Mouse (Mus musculus): Measurements from ENCODE around the gene Mars2. TPM values are rescaled to one million over a fixed set of nuclear protein-coding genes. Genes with fewer than 3 reads are reported as not detected.
A peak's percentile ranks its signal among the peaks of the same experiment; 100 is the strongest.

Mars2 gene
- polyA plus RNA-seq, 1 experiment from 2014 or later = 2.9 TPM

DNA sequence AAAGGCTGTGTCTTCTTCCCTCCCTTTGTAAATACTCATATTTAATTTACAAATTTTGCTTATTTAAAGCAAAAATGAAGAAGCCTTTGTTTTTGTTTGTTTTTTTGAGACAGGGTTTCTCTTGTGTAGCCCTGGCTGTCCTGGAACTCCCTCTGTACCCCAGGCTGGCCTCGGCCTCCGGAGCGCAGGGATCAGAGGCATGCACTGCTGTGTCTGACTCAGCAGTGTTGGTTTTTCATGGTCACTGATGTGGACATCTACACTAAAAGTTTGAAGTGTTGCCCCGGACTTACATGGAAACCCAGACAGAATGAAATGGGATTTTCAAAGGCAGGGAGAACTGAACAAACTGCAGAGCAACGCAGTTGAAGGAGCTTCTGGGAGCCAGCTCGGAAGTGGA lies 29.4 kb upstream of the Mars2 start:
- Histone ChIP-seq H3K4me3 (no peak overlapping the region), H3K9me3 (no peaks in the 10 kb centered on the region), H3K36me3 (peaks cover 11% of the 10 kb centered on the region), H3K4me2 (no peak overlapping the region), H3K27ac (replicated peaks) (no peak overlapping the region), H3K27me3 (replicated peaks) (no peaks in the 10 kb centered on the region), H3K4me1 (peaks cover 23% of the 10 kb centered on the region), H3K9ac (no peak overlapping the region)
- no peak for ATAC-seq (ENCODE audit: extremely low read depth, insufficient number of reproducible peaks, low FRiP score, low TSS enrichment)
- 83% methylated on average over 6 of the region's 6 CpGs for WGBS

DNA sequence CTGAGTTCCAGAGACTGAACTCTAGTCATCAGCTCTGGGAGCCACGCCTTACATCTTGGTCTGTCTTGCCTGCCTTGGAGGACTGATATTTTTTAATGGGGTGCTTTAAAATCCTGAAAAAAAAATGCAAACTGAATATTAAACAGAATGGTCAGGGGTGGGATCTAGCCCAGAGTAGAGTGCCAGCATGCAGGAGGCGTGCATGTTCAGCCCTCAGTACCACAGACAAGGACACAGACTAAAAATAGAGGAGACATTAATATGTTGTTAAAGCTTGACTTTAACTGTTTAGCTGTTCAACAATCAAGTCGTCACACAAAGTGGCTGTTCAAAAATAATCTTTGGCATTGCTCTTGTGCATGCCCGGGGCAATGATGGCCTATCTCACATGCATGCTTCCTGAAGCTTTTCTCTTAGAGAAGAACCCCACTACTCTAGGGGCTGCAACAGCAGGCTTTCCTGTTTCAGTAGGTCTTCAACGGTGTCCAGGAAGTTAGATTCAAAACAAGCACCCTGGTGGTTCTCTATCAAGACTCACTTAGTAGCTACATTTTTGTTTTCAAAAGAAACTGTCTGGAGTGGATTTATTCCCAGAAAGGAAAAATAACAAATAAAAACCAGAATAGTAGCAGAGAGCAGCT lies 28.4 kb upstream of the Mars2 start:
- peak overlapping the region; percentile 71 for H3K27ac ChIP-seq (replicated peaks)
- no peak overlapping the region for H3K4me2 ChIP-seq
- H3K4me3 ChIP-seq = no peak overlapping the region
- no peaks in the 10 kb centered on the region for H3K9me3 ChIP-seq
- peaks cover 11% of the 10 kb centered on the region for H3K36me3 ChIP-seq
- H3K27me3 ChIP-seq (replicated peaks) = no peaks in the 10 kb centered on the region
- no peak for ATAC-seq (ENCODE audit: extremely low read depth, insufficient number of reproducible peaks, low FRiP score, low TSS enrichment)
- 38% methylated on average over 5 of the region's 5 CpGs for WGBS
- H3K9ac ChIP-seq = peak overlapping the region; percentile 55
- peaks cover 22% of the 10 kb centered on the region for H3K4me1 ChIP-seq

DNA sequence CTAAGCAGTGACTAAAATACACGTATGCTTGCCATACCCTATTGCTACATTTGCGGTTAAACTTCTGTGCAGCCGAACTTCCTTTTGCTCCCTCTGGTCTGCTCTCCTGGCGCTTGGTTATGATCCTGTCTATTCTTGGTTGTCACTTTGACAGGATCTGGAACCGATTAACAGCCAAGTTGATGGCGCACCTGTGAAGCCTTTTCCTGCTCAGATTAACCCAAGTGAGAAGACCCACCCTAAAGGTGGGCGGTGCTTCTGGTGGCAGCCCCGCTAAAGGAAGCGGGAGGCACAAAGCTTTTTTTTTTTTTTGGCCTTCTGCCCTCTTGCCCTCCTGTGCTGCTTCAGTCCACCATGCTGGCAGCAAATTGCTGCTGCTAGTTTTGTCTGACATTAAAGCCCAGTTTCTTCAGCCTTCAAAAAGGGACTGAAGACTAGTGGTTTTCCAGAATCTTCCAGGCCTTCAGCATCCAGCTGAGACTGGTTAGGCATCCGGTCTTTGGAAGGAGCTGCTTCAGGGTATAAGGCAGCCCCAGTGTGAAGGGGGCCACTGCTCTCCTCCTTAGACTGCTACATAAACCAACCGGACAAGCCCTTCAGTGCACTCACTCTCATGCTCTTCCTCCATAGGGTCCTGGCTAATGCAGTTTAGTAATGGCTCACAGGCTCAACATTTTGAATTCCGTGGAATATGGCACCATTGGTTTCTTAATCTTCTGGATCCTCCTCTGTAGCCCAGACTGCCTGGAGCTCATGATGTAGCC lies 26.6 kb upstream of the Mars2 start:
- WGBS = 42% methylated on average over 12 of the region's 12 CpGs
- H3K36me3 ChIP-seq = peaks cover 5% of the 10 kb centered on the region; the same call in 1 of the 2 replicates
- ATAC-seq (ENCODE audit: extremely low read depth, insufficient number of reproducible peaks, low FRiP score, low TSS enrichment) = no peak
- H3K9me3 ChIP-seq = no peaks in the 10 kb centered on the region
- H3K9ac ChIP-seq = no peak overlapping the region
- H3K4me2 ChIP-seq = peak overlapping the region; percentile 41
- H3K4me3 ChIP-seq = no peak overlapping the region
- peaks cover 22% of the 10 kb centered on the region for H3K4me1 ChIP-seq
- H3K27ac ChIP-seq (replicated peaks) = 0 out of 2 replicates have a peak overlapping the region, but pooled peaks have one; percentile 32
- H3K27me3 ChIP-seq (replicated peaks) = no peaks in the 10 kb centered on the region

DNA sequence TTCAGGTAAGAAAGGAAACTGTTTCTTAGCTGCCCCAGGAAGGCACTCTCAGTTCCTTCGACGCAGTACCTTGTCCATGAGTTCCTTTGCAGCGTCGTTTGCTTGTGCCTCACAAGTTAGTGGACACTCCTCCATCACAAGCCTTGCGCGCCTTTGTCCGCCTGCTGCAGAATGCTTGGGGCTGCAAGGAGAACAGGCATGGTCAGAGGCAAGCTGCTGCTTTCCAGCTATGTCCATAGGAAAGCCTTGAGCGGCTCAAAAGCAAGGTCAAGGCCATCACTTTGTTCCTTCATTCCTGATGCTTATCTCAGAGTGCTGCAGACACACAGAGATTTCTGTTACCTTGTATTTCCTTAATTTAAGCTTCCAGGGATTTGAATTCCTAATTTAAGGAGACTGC lies 25.9 kb upstream of the Mars2 start:
- H3K9me3 ChIP-seq = no peaks in the 10 kb centered on the region
- ATAC-seq (ENCODE audit: extremely low read depth, insufficient number of reproducible peaks, low FRiP score, low TSS enrichment) = no peak

DNA sequence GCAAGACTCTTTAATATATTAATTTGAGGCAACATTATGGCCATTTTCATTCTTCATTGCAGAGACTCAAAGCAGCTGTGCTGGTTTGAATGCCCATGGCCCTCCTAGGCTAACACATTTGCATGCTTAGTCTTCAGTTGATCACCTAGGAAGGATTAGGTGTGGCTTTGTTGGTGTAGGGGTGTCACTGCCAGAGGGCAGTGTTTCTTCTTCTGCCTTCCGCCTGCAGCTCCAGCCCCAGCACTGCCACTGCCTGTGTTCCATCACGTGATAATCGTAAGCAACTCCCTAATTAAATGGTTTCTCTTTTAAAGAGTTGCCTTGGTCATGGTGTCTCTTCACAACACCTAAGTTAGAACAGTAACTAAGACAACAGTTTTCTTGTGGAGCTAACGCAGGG lies 24.2 kb upstream of the Mars2 start:
- WGBS = 88% methylated on average over 4 of the region's 4 CpGs
- H3K9ac ChIP-seq = no peak overlapping the region
- ATAC-seq (ENCODE audit: extremely low read depth, insufficient number of reproducible peaks, low FRiP score, low TSS enrichment) = no peak
- no peak overlapping the region for H3K4me3 ChIP-seq
- peaks cover 32% of the 10 kb centered on the region for H3K4me1 ChIP-seq
- H3K4me2 ChIP-seq = no peak overlapping the region
- H3K9me3 ChIP-seq = no peaks in the 10 kb centered on the region
- H3K27me3 ChIP-seq (replicated peaks) = no peaks in the 10 kb centered on the region
- H3K27ac ChIP-seq (replicated peaks) = no peak overlapping the region
- 0 out of 2 replicates have a peak, but pooled peaks cover 5% of the 10 kb centered on the region for H3K36me3 ChIP-seq

More for the DNA sequence above, 25.9 kb upstream of the Mars2 start:
- Histone ChIP-seq H3K27ac (replicated peaks) (no peak overlapping the region), H3K27me3 (replicated peaks) (no peaks in the 10 kb centered on the region), H3K4me2 (no peak overlapping the region), H3K36me3 (0 out of 2 replicates have a peak, but pooled peaks cover 5% of the 10 kb centered on the region), H3K4me1 (peaks cover 22% of the 10 kb centered on the region), H3K9ac (no peak overlapping the region), H3K4me3 (no peak overlapping the region)
- WGBS = 80% methylated on average over 8 of the region's 8 CpGs

DNA sequence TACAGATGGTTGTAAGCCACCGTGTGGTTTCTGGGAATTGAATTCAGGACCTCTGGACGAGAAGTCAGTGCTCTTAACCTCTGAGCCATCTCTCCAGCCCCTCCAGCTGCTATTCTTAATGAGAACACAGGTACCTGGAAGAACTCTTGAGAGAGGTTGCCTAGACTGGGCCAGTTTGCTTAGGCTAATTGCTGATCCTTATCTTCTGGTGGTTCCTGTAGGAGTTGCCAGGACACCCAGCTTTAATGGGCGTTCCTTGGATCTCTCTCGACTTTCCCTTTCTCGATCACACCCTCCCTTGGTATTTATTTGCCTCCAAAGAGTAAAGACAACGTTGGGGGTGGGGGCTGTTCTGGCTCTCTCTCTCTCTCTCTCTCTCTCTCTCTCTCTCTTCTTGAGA lies 23.5 kb upstream of the Mars2 start:
- WGBS = 46% methylated on average over 6 of the region's 6 CpGs
- Histone ChIP-seq H3K9me3 (no peaks in the 10 kb centered on the region), H3K9ac (no peak overlapping the region), H3K36me3 (0 out of 2 replicates have a peak, but pooled peaks cover 5% of the 10 kb centered on the region), H3K4me3 (no peak overlapping the region), H3K4me2 (no peak overlapping the region), H3K27ac (replicated peaks) (no peak overlapping the region), H3K27me3 (replicated peaks) (no peaks in the 10 kb centered on the region), H3K4me1 (peaks cover 31% of the 10 kb centered on the region)
- no peak for ATAC-seq (ENCODE audit: extremely low read depth, insufficient number of reproducible peaks, low FRiP score, low TSS enrichment)

DNA sequence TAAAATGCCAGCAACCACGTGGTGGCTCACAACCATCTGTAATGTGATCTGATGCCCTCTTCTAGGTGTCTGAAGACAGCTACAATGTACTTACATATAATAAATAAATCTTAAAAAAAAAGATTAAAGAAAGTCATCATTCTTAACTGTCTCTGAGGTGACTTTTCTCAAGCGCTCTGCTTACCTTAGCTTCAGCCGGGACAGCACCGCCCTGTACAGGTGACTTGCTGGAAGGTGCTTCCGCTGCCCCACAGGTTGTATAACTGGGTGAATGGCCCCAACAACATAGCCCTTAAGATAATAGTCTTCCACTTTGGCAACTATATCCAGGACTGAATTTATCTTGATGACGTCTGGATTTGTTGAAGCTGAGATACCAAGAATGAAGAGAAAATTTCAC lies 23.0 kb upstream of the Mars2 start:
- H3K4me1 ChIP-seq = peaks cover 26% of the 10 kb centered on the region
- 0 out of 2 replicates have a peak, but pooled peaks cover 5% of the 10 kb centered on the region for H3K36me3 ChIP-seq
- ATAC-seq (ENCODE audit: extremely low read depth, insufficient number of reproducible peaks, low FRiP score, low TSS enrichment) = no peak
- H3K9ac ChIP-seq = no peak overlapping the region
- H3K9me3 ChIP-seq = no peaks in the 10 kb centered on the region
- no peaks in the 10 kb centered on the region for H3K27me3 ChIP-seq (replicated peaks)
- WGBS = 82% methylated on average over 6 of the region's 6 CpGs
- H3K27ac ChIP-seq (replicated peaks) = no peak overlapping the region
- H3K4me3 ChIP-seq = no peak overlapping the region
- H3K4me2 ChIP-seq = no peak overlapping the region

DNA sequence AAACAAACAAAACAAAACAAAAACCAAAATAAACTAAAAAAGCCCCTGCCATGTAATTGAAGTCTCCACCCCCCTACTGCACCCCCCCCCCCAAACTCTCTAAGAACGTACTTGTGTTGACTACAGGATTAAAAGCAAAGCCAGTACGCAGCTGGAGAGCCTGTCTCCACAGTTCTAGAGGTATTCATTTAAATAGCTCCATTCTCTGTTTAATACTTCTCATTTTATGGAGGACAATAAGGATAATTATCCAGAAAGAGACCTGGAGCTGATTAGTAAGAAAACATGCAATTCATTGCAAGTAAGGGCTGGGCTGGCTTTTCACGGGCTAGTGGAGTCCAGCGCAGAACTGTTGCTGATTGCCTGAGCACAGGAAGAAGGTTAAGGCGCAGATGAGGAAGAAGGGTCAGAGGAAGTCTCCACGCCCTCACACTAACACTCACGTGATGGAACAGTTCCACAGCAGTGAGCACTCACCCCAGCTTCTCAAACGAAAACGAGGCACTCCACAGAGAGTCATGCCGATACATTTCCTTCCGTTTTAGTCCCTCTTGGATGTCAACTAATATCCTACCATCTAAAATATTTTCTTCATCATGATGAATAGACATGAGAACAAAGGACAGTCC lies 21.7 kb upstream of the Mars2 start:
- H3K27me3 ChIP-seq (replicated peaks) = no peaks in the 10 kb centered on the region
- H3K27ac ChIP-seq (replicated peaks) = no peak overlapping the region
- no peak overlapping the region for H3K4me3 ChIP-seq
- H3K9ac ChIP-seq = no peak overlapping the region
- peaks cover 18% of the 10 kb centered on the region for H3K4me1 ChIP-seq
- 0 out of 2 replicates have a peak, but pooled peaks cover 5% of the 10 kb centered on the region for H3K36me3 ChIP-seq
- 65% methylated on average over 11 of the region's 11 CpGs for WGBS
- no peaks in the 10 kb centered on the region for H3K9me3 ChIP-seq
- ATAC-seq (ENCODE audit: extremely low read depth, insufficient number of reproducible peaks, low FRiP score, low TSS enrichment) = no peak
- H3K4me2 ChIP-seq = no peak overlapping the region

DNA sequence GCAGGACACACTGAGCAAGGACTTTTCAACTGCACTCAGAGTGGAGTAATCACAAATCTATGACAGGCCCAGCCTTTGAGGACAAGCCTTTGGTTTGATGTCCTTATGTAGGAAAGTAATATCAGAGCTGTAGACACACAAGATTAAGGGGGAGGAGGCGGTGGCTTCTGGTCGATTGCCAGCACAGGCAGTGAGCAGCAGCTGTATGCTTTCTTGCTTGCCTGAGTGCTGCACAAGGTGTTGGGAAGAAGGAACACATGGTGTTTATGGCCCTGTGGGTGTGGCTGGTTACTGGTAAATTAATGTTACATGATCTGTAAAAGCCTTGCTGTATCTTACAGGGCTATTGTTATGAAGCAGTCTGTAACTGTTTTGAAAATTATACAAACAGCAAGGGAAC lies 19.8 kb upstream of the Mars2 start:
- Histone ChIP-seq H3K9me3 (no peaks in the 10 kb centered on the region), H3K4me1 (peaks cover 30% of the 10 kb centered on the region), H3K36me3 (0 out of 2 replicates have a peak, but pooled peaks cover 2% of the 10 kb centered on the region), H3K9ac (no peak overlapping the region), H3K27ac (replicated peaks) (no peak overlapping the region), H3K4me2 (no peak overlapping the region), H3K27me3 (replicated peaks) (no peaks in the 10 kb centered on the region), H3K4me3 (no peak overlapping the region)
- no peak for ATAC-seq (ENCODE audit: extremely low read depth, insufficient number of reproducible peaks, low FRiP score, low TSS enrichment)
- WGBS = 30% methylated on average over 2 of the region's 2 CpGs

DNA sequence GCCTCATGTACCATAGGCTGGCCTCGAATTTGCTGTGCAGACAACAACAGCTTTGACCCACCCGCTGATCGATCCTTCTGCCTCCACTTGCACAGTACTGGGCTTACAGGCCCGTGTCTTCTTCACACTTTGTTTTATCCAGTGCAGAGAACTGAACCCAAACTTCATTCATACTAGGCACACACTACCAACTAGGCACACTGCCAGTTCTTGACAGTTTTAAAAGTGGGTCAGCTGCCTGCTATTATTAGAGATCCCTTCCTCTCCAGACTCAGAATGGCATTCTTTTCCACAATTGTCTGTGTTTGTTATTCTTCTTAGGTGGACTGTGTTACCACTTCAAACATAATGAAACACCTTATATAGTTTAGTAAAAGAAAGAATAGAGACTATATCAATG lies 15.6 kb upstream of the Mars2 start:
- ATAC-seq (ENCODE audit: extremely low read depth, insufficient number of reproducible peaks, low FRiP score, low TSS enrichment) = no peak
- no peak overlapping the region for H3K4me3 ChIP-seq
- no peaks in the 10 kb centered on the region for H3K27me3 ChIP-seq (replicated peaks)
- H3K9ac ChIP-seq = peak overlapping the region; percentile 47; the same call in 1 of the 2 replicates
- no peaks in the 10 kb centered on the region for H3K9me3 ChIP-seq
- H3K4me1 ChIP-seq = peaks cover 45% of the 10 kb centered on the region
- H3K36me3 ChIP-seq = no peaks in the 10 kb centered on the region
- H3K27ac ChIP-seq (replicated peaks) = peak overlapping the region; percentile 63
- WGBS = 59% methylated on average over 4 of the region's 4 CpGs
- H3K4me2 ChIP-seq = peak overlapping the region; percentile 38

DNA sequence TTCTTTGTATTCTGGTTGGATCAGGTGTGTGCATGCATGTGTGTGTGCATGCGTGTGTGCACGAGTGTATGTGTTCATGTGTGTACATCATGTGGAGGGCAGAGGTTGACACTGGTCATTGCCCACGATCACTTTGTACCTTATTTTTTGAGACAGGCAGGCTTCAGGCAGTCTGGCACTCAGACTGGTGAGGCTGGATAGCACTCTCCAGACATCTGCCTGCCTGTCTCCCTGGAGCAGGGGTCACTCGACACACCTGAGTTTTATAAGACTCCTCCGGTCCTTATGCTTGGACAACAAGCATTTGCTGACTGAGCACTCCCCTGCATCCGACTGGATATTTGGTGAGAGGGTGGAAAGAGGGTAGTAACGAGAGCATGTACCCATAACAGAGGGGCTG lies 14.0 kb upstream of the Mars2 start:
- Histone ChIP-seq H3K9ac (no peak overlapping the region), H3K4me2 (no peak overlapping the region), H3K27me3 (replicated peaks) (no peaks in the 10 kb centered on the region), H3K27ac (replicated peaks) (no peak overlapping the region), H3K36me3 (no peaks in the 10 kb centered on the region), H3K4me1 (peaks cover 36% of the 10 kb centered on the region), H3K4me3 (no peak overlapping the region), H3K9me3 (no peaks in the 10 kb centered on the region)
- ATAC-seq (ENCODE audit: extremely low read depth, insufficient number of reproducible peaks, low FRiP score, low TSS enrichment) = no peak
- WGBS = 80% methylated on average over 7 of the region's 7 CpGs
